Mouse (Mus musculus) kidney, postnatal 10 days (tissue): Measurements from ENCODE around the gene Mfng.

Experiments used
- DNase-seq: peaks from one replicate; pipeline ENCODE4 v3.0.0; 2021; ENCODE audit warnings: mixed read lengths

The Mfng gene

GRCm38 (mm10) chr15:78787287-78787856, 14.1 kb upstream of the Mfng start:
- peak; percentile 58 for DNase-seq

- DNase-seq = peak; percentile 19
Observed at GRCm38 (mm10) chr15:78786411-78786818, 13.1 kb upstream of the Mfng start.

- DNase-seq = peak; percentile 84
Observed at GRCm38 (mm10) chr15:78785961-78786360, 12.7 kb upstream of the Mfng start.

- DNase-seq = no peak
Observed at GRCm38 (mm10) chr15:78785258-78785657, 12.0 kb upstream of the Mfng start.

GRCm38 (mm10) chr15:78784520-78784919, 11.2 kb upstream of the Mfng start:
- no peak for DNase-seq

GRCm38 (mm10) chr15:78782348-78783103, 9.3 kb upstream of the Mfng start:
- DNase-seq = peak; percentile 21

GRCm38 (mm10) chr15:78780908-78781307, 7.6 kb upstream of the Mfng start:
- DNase-seq = peak; percentile 71

- peak; percentile 36 for DNase-seq
Observed at GRCm38 (mm10) chr15:78780359-78780758, 7.1 kb upstream of the Mfng start.

GRCm38 (mm10) chr15:78779690-78780089, 6.4 kb upstream of the Mfng start:
- peak; percentile 14 for DNase-seq

- DNase-seq = peak; percentile 55
Observed at GRCm38 (mm10) chr15:78779253-78779652, 6.0 kb upstream of the Mfng start.

GRCm38 (mm10) chr15:78778077-78778870, 5.0 kb upstream of the Mfng start:
- DNase-seq = peak; percentile 95

- DNase-seq = no peak
Observed at GRCm38 (mm10) chr15:78772856-78773255, 419 bp downstream of the Mfng start.

- peak; percentile 61 for DNase-seq
Observed at GRCm38 (mm10) chr15:78772368-78772763, 909 bp downstream of the Mfng start.

- peak; percentile 76 for DNase-seq
Observed at GRCm38 (mm10) chr15:78771531-78772367, 1.5 kb downstream of the Mfng start.

- no peak for DNase-seq
Observed at GRCm38 (mm10) chr15:78770983-78771355, 2.3 kb downstream of the Mfng start.

GRCm38 (mm10) chr15:78770234-78770982, 2.9 kb downstream of the Mfng start:
- no peak for DNase-seq

- no peak for DNase-seq
Observed at GRCm38 (mm10) chr15:78769064-78769463, 4.2 kb downstream of the Mfng start.

GRCm38 (mm10) chr15:78763704-78764103, 9.6 kb downstream of the Mfng start:
- DNase-seq = no peak

- DNase-seq = no peak
Observed at GRCm38 (mm10) chr15:78763210-78763609, 10.1 kb downstream of the Mfng start.

GRCm38 (mm10) chr15:78761112-78761511, 12.2 kb downstream of the Mfng start:
- DNase-seq = no peak

- no peak for DNase-seq
Observed at GRCm38 (mm10) chr15:78758132-78758531, 15.1 kb downstream of the Mfng start.
